Mouse (Mus musculus): ENCODE measurements at regions not wholly inside any gene's neighbourhood (a gene's known extent, or its start where the extent isn't known, plus 50 kb on each side); places are given as distances from the start of the nearest gene placed in this dataset.

- H3K4me1 ChIP-seq (ENCODE audit: control insufficient read depth, insufficient read depth, low read length), result peaks cover 27% of the 10 kb centered on the region
- no peak overlapping the region for H3K9ac ChIP-seq (ENCODE audit: low read depth, low read length, severe bottlenecking)
- no peak overlapping the region for H3K4me2 ChIP-seq (replicated peaks; ENCODE audit: low read depth, low read length, severe bottlenecking)
- 85% methylated on average over 4 of the region's 4 CpGs for WGBS
- no peaks in the 10 kb centered on the region for H3K36me3 ChIP-seq (ENCODE audit: control insufficient read depth, insufficient read depth, low read length)
- no peaks in the 10 kb centered on the region for H3K9me3 ChIP-seq (ENCODE audit: control insufficient read depth, low read length)
- TF ChIP-seq POLR2A (IDR thresholded peaks at IDR 0.05; ENCODE audit: borderline replicate concordance, extremely low read depth, insufficient read depth, insufficient read length), result no peak
- no peak overlapping the region for H3K4me3 ChIP-seq (replicated peaks; ENCODE audit: low read length)
- ATAC-seq (ENCODE audit: low FRiP score, low read depth), result no peak
- H3K27ac ChIP-seq (replicated peaks; ENCODE audit: low read depth, low read length), result no peak overlapping the region
- DNase-seq (ENCODE audit: low spot score), result no peak
- no peaks in the 10 kb centered on the region for H3K27me3 ChIP-seq (ENCODE audit: control insufficient read depth, insufficient read depth, low read length)
Measured at GRCm38 (mm10) chr4:137189801-137190200, 87.5 kb upstream of the Wnt4 start.

DNA sequence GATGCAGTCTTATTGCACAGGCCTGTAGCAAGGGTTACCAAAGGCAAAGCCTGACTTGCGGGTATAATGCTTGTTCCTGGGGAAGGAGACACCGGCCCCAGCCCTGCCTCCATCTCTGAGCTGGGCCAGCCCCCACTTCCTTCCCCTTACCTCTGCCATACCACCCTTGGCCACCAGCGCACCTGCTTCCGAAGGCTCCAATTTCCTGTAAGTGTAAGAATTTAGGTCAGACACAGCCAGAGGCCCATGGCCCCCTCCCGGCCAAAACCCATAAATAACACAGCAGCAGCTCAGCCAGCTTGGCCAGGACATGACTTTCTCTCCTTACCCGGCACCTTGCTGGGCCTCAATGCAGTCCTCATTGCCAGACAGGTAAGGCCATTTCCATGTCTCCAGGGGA lies 88.2 kb upstream of the Wnt4 start:
- Histone ChIP-seq H3K36me3 (ENCODE audit: control insufficient read depth, insufficient read depth, low read length) (no peaks in the 10 kb centered on the region), H3K27ac (replicated peaks; ENCODE audit: low read depth, low read length) (no peak overlapping the region), H3K27me3 (ENCODE audit: control insufficient read depth, insufficient read depth, low read length) (no peaks in the 10 kb centered on the region), H3K4me2 (replicated peaks; ENCODE audit: low read depth, low read length, severe bottlenecking) (no peak overlapping the region), H3K4me1 (ENCODE audit: control insufficient read depth, insufficient read depth, low read length) (peaks cover 29% of the 10 kb centered on the region), H3K9me3 (ENCODE audit: control insufficient read depth, low read length) (no peaks in the 10 kb centered on the region), H3K9ac (ENCODE audit: low read depth, low read length, severe bottlenecking) (no peak overlapping the region), H3K4me3 (replicated peaks; ENCODE audit: low read length) (no peak overlapping the region)
- TF ChIP-seq POLR2A (IDR thresholded peaks at IDR 0.05; ENCODE audit: borderline replicate concordance, extremely low read depth, insufficient read depth, insufficient read length), result no peak
- ATAC-seq (ENCODE audit: low FRiP score, low read depth), result 0 out of 2 replicates have a peak, but pooled peaks have one; percentile 24
- DNase-seq (ENCODE audit: low spot score), result no peak
- 18% methylated on average over 6 of the region's 6 CpGs for WGBS

- 74% methylated on average over 3 of the region's 3 CpGs for WGBS
- H3K4me1 ChIP-seq (ENCODE audit: control insufficient read depth, insufficient read depth, low read length), result peaks cover 42% of the 10 kb centered on the region
- no peak for TF ChIP-seq POLR2A (IDR thresholded peaks at IDR 0.05; ENCODE audit: borderline replicate concordance, extremely low read depth, insufficient read depth, insufficient read length)
Measured at GRCm38 (mm10) chr4:137187592-137187991, 89.7 kb upstream of the Wnt4 start.

GRCm38 (mm10) chr4:137187051-137187450 lies 90.2 kb upstream of the Wnt4 start:
- DNase-seq (ENCODE audit: low spot score) (no peak), ATAC-seq (ENCODE audit: low FRiP score, low read depth) (no peak)
- no peak overlapping the region for H3K4me3 ChIP-seq (replicated peaks; ENCODE audit: low read length)
- H3K27me3 ChIP-seq (ENCODE audit: control insufficient read depth, insufficient read depth, low read length), result no peaks in the 10 kb centered on the region
- H3K4me2 ChIP-seq (replicated peaks; ENCODE audit: low read depth, low read length, severe bottlenecking), result no peak overlapping the region
- TF ChIP-seq POLR2A (IDR thresholded peaks at IDR 0.05; ENCODE audit: borderline replicate concordance, extremely low read depth, insufficient read depth, insufficient read length), result no peak
- WGBS, result 68% methylated on average over 9 of the region's 9 CpGs
- no peaks in the 10 kb centered on the region for H3K9me3 ChIP-seq (ENCODE audit: control insufficient read depth, low read length)
- H3K9ac ChIP-seq (ENCODE audit: low read depth, low read length, severe bottlenecking), result no peak overlapping the region
- H3K27ac ChIP-seq (replicated peaks; ENCODE audit: low read depth, low read length), result no peak overlapping the region
- no peaks in the 10 kb centered on the region for H3K36me3 ChIP-seq (ENCODE audit: control insufficient read depth, insufficient read depth, low read length)
- H3K4me1 ChIP-seq (ENCODE audit: control insufficient read depth, insufficient read depth, low read length), result peaks cover 47% of the 10 kb centered on the region

More at GRCm38 (mm10) chr4:137187592-137187991, 89.7 kb upstream of the Wnt4 start:
- DNase-seq (ENCODE audit: low spot score) (no peak), ATAC-seq (ENCODE audit: low FRiP score, low read depth) (no peak)
- H3K27ac ChIP-seq (replicated peaks; ENCODE audit: low read depth, low read length), result no peak overlapping the region
- no peaks in the 10 kb centered on the region for H3K9me3 ChIP-seq (ENCODE audit: control insufficient read depth, low read length)
- no peak overlapping the region for H3K9ac ChIP-seq (ENCODE audit: low read depth, low read length, severe bottlenecking)
- H3K27me3 ChIP-seq (ENCODE audit: control insufficient read depth, insufficient read depth, low read length), result no peaks in the 10 kb centered on the region
- H3K4me3 ChIP-seq (replicated peaks; ENCODE audit: low read length), result no peak overlapping the region
- H3K4me2 ChIP-seq (replicated peaks; ENCODE audit: low read depth, low read length, severe bottlenecking), result no peak overlapping the region
- no peaks in the 10 kb centered on the region for H3K36me3 ChIP-seq (ENCODE audit: control insufficient read depth, insufficient read depth, low read length)

GRCm38 (mm10) chr4:137185001-137185400 lies 92.3 kb upstream of the Wnt4 start:
- no peak overlapping the region for H3K27ac ChIP-seq (replicated peaks; ENCODE audit: low read depth, low read length)
- WGBS, result 88% methylated on average over 4 of the region's 4 CpGs
- ATAC-seq (ENCODE audit: low FRiP score, low read depth) (no peak), DNase-seq (ENCODE audit: low spot score) (no peak)
- H3K36me3 ChIP-seq (ENCODE audit: control insufficient read depth, insufficient read depth, low read length), result no peaks in the 10 kb centered on the region
- no peaks in the 10 kb centered on the region for H3K9me3 ChIP-seq (ENCODE audit: control insufficient read depth, low read length)
- H3K9ac ChIP-seq (ENCODE audit: low read depth, low read length, severe bottlenecking), result no peak overlapping the region
- H3K4me3 ChIP-seq (replicated peaks; ENCODE audit: low read length), result no peak overlapping the region
- H3K27me3 ChIP-seq (ENCODE audit: control insufficient read depth, insufficient read depth, low read length), result no peaks in the 10 kb centered on the region
- TF ChIP-seq POLR2A (IDR thresholded peaks at IDR 0.05; ENCODE audit: borderline replicate concordance, extremely low read depth, insufficient read depth, insufficient read length), result no peak
- H3K4me2 ChIP-seq (replicated peaks; ENCODE audit: low read depth, low read length, severe bottlenecking), result no peak overlapping the region
- H3K4me1 ChIP-seq (ENCODE audit: control insufficient read depth, insufficient read depth, low read length), result peaks cover 41% of the 10 kb centered on the region
